Mouse (Mus musculus) forebrain, embryonic 11.5 days (tissue): ENCODE results near the gene Pax2. TPM values are rescaled to one million over a fixed set of nuclear protein-coding genes. Genes with fewer than 3 reads are reported as not detected.
A peak's percentile ranks its signal among the peaks of the same experiment; 100 is the strongest.

ENCODE experiments used
- ATAC-seq: fragments of 200-750 bp; cut with Nextera tagmentation; replicated peaks from 2 replicates; pipeline ENCODE4 v1.8.0; 2017; ENCODE audit warnings: moderate TSS enrichment; ENCODE audit not compliant: low FRiP score
- DNase-seq: peaks from one replicate; pipeline ENCODE4 v3.0.0-alpha.2; 2017; ENCODE audit warnings: low spot score
- H3K27ac ChIP-seq: fragments of 300-500 bp; sonication (generic); 2 replicates; pipeline ENCODE4 v1.5.1; 2014; ENCODE audit warnings: low read depth, low read length
- H3K27me3 ChIP-seq: fragments of 300-500 bp; sonication (generic); 2 replicates; pipeline ENCODE4 v1.6.1; 2014; ENCODE audit warnings: mild to moderate bottlenecking, low read length, mixed read lengths; ENCODE audit not compliant: control insufficient read depth, insufficient read depth
- H3K36me3 ChIP-seq: fragments of 300-500 bp; sonication (generic); 2 replicates; pipeline ENCODE4 v1.6.1; 2014; ENCODE audit warnings: mild to moderate bottlenecking, low read length, moderate library complexity, mixed read lengths; ENCODE audit not compliant: control insufficient read depth, insufficient read depth
- H3K4me1 ChIP-seq: fragments of 300-500 bp; sonication (generic); replicated peaks from 2 replicates; pipeline ENCODE4 v1.6.1; 2014; ENCODE audit warnings: low read length, mixed read lengths; ENCODE audit not compliant: control insufficient read depth, insufficient read depth
- H3K4me2 ChIP-seq: fragments of 300-500 bp; sonication (generic); 2 replicates; pipeline ENCODE4 v1.6.1; 2014; ENCODE audit warnings: low read depth, mild to moderate bottlenecking, low read length, moderate library complexity, mixed read lengths; ENCODE audit not compliant: severe bottlenecking
- H3K4me3 ChIP-seq: fragments of 300-500 bp; sonication (generic); 2 replicates; pipeline ENCODE4 v1.5.1; 2014; ENCODE audit warnings: low read depth, low read length
- H3K9ac ChIP-seq: fragments of 300-500 bp; sonication (generic); 2 replicates; pipeline ENCODE4 v1.6.1; 2014; ENCODE audit warnings: low read length
- H3K9me3 ChIP-seq: fragments of 300-500 bp; sonication (generic); 2 replicates; pipeline ENCODE4 v1.6.1; 2016; ENCODE audit warnings: low read length, mixed read lengths; ENCODE audit not compliant: control insufficient read depth
- WGBS: fragments of 180-500 bp; shearing (Covaris S2); extraction: QIAGEN DNeasy Blood & Tissue Kit; methylation state at CpG from one replicate; pipeline ENCODE4 v1.1.7; 2014; 5-methylcytosine and 5-hydroxymethylcytosine counted together
- polyA plus RNA-seq: library from polyadenylated mRNA; unstranded; fragments of >200 nt; fragmentation: Nextera tagmentation; extraction: Ambion mirVana; gene quantifications from 2 replicates; pipeline ENCODE4 v1.2.1, GENCODE M21; 2014

Gene Pax2
- polyA plus RNA-seq, 1 experiment from 2014 or later: 0.20 TPM

GRCm38 (mm10) chr19:44759531-44760118 is 3.8 kb downstream of the Pax2 start:
- Histone ChIP-seq H3K27ac (no peak overlapping the region), H3K4me1 (peaks cover 19% of the 10 kb centered on the region), H3K9me3 (no peaks in the 10 kb centered on the region), H3K27me3 (peaks cover 82% of the 10 kb centered on the region), H3K4me3 (no peak overlapping the region), H3K9ac (no peak overlapping the region), H3K36me3 (no peaks in the 10 kb centered on the region), H3K4me2 (peak overlapping the region; percentile 15; the same call in 1 of the 2 replicates)
- ATAC-seq (no peak), DNase-seq (peak; percentile 71)
- WGBS: under 1% methylated on average over 37 of the region's 37 CpGs

GRCm38 (mm10) chr19:44760259-44761131 is 4.7 kb downstream of the Pax2 start:
- Histone ChIP-seq H3K9ac (no peak overlapping the region), H3K36me3 (no peaks in the 10 kb centered on the region), H3K4me1 (peaks cover 17% of the 10 kb centered on the region), H3K9me3 (no peaks in the 10 kb centered on the region), H3K4me2 (peak overlapping the region; percentile 2; the same call in 1 of the 2 replicates), H3K4me3 (no peak overlapping the region), H3K27ac (no peak overlapping the region), H3K27me3 (peaks cover 73% of the 10 kb centered on the region)
- no peak for ATAC-seq
- DNase-seq: peak; percentile 62
- WGBS: 2% methylated on average over 39 of the region's 39 CpGs

- 72% methylated on average over 7 of the region's 7 CpGs for WGBS
- peaks cover 57% of the 10 kb centered on the region for H3K27me3 ChIP-seq
- ATAC-seq (no peak), DNase-seq (no peak)
- no peaks in the 10 kb centered on the region for H3K36me3 ChIP-seq
- H3K27ac ChIP-seq: no peak overlapping the region
- H3K9me3 ChIP-seq: no peaks in the 10 kb centered on the region
- no peak overlapping the region for H3K4me2 ChIP-seq
- no peak overlapping the region for H3K4me3 ChIP-seq
- no peak overlapping the region for H3K9ac ChIP-seq
- peaks cover 3% of the 10 kb centered on the region; the same call in 1 of the 2 replicates for H3K4me1 ChIP-seq
Measured at GRCm38 (mm10) chr19:44762121-44762621, 6.3 kb downstream of the Pax2 start.

- ATAC-seq: no peak
- no peak overlapping the region for H3K4me2 ChIP-seq
- no peak overlapping the region for H3K9ac ChIP-seq
- H3K27me3 ChIP-seq: no peaks in the 10 kb centered on the region
- no peaks in the 10 kb centered on the region for H3K36me3 ChIP-seq
- no peak overlapping the region for H3K27ac ChIP-seq
- no peaks in the 10 kb centered on the region for H3K9me3 ChIP-seq
- H3K4me1 ChIP-seq: no peaks in the 10 kb centered on the region
- no peak overlapping the region for H3K4me3 ChIP-seq
- no peak for DNase-seq
- 67% methylated on average over 6 of the region's 6 CpGs for WGBS
Measured at GRCm38 (mm10) chr19:44770268-44771050, 14.6 kb downstream of the Pax2 start.

- Histone ChIP-seq H3K9me3 (no peaks in the 10 kb centered on the region), H3K27ac (no peak overlapping the region), H3K4me3 (no peak overlapping the region), H3K4me2 (no peak overlapping the region), H3K36me3 (no peaks in the 10 kb centered on the region), H3K27me3 (no peaks in the 10 kb centered on the region), H3K9ac (no peak overlapping the region), H3K4me1 (no peaks in the 10 kb centered on the region)
- WGBS: 90% methylated on average over 13 of the region's 13 CpGs
- DNase-seq: no peak
- no peak for ATAC-seq
Measured at GRCm38 (mm10) chr19:44771499-44771898, 15.7 kb downstream of the Pax2 start.

GRCm38 (mm10) chr19:44781987-44782386 is 26.1 kb downstream of the Pax2 start:
- H3K9me3 ChIP-seq: no peaks in the 10 kb centered on the region
- 53% methylated on average over 3 of the region's 3 CpGs for WGBS
- DNase-seq (no peak), ATAC-seq (no peak)
- no peak overlapping the region for H3K9ac ChIP-seq
- H3K4me3 ChIP-seq: no peak overlapping the region
- H3K27me3 ChIP-seq: no peaks in the 10 kb centered on the region
- no peaks in the 10 kb centered on the region for H3K36me3 ChIP-seq
- no peak overlapping the region for H3K27ac ChIP-seq
- H3K4me1 ChIP-seq: no peaks in the 10 kb centered on the region
- no peak overlapping the region for H3K4me2 ChIP-seq

DNA sequence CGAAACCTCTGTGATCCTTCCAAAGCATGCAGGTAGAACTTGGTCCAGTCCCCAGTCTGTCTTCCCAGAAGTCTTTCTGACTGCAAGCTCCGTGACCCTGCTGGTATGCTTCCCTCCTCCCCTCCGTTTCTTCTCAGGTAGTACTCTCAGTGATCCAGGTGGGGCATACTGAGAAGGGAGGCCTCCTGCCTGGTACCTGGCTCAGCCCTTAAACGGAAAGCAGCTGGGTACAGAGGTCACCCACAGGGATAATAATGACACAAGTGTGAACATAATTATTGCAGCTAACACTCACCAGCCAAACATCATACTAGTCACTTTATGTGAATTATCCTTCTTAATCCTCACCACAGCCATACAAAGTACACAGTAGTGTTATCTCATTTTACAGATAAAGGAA is 28.5 kb downstream of the Pax2 start:
- no peak overlapping the region for H3K4me2 ChIP-seq
- no peak overlapping the region for H3K4me3 ChIP-seq
- H3K4me1 ChIP-seq: no peaks in the 10 kb centered on the region
- ATAC-seq (no peak), DNase-seq (no peak)
- no peaks in the 10 kb centered on the region for H3K36me3 ChIP-seq
- no peak overlapping the region for H3K27ac ChIP-seq
- 59% methylated on average over 4 of the region's 4 CpGs for WGBS
- no peaks in the 10 kb centered on the region for H3K9me3 ChIP-seq
- no peaks in the 10 kb centered on the region for H3K27me3 ChIP-seq
- H3K9ac ChIP-seq: no peak overlapping the region

GRCm38 (mm10) chr19:44788488-44788887 is 32.6 kb downstream of the Pax2 start:
- no peaks in the 10 kb centered on the region for H3K36me3 ChIP-seq
- WGBS: 89% methylated on average over 8 of the region's 8 CpGs
- no peaks in the 10 kb centered on the region for H3K9me3 ChIP-seq
- ATAC-seq (no peak), DNase-seq (no peak)
- no peak overlapping the region for H3K4me2 ChIP-seq
- no peak overlapping the region for H3K9ac ChIP-seq
- no peaks in the 10 kb centered on the region for H3K27me3 ChIP-seq
- H3K4me3 ChIP-seq: no peak overlapping the region
- no peak overlapping the region for H3K27ac ChIP-seq
- no peaks in the 10 kb centered on the region for H3K4me1 ChIP-seq
